Mouse (Mus musculus) embryonic fibroblast, embryonic 13.5 days (primary cell): ENCODE measurements around the gene Mras. TPM values are rescaled to one million over a fixed set of nuclear protein-coding genes. Genes with fewer than 3 reads are reported as not detected.
A peak's percentile ranks its signal among the peaks of the same experiment; 100 is the strongest.

Experiments
- H3K27ac ChIP-seq: 2 replicates; pipeline ENCODE4 v1.5.1; 2012; ENCODE audit warnings: low read length, control low read depth, inconsistent platforms; ENCODE audit not compliant: insufficient read depth
- H3K4me1 ChIP-seq: 2 replicates; pipeline ENCODE4 v1.6.1; 2011; ENCODE audit warnings: low read length; ENCODE audit not compliant: control insufficient read depth, insufficient read depth
- H3K4me3 ChIP-seq: 2 replicates; pipeline ENCODE4 v1.5.1; 2011; ENCODE audit warnings: mild to moderate bottlenecking, control low read depth, low read length; ENCODE audit not compliant: insufficient read depth
- CTCF ChIP-seq: IDR thresholded peaks from 2 replicates; pipeline ENCODE4 v1.5.1; 2011; ENCODE audit warnings: mild to moderate bottlenecking, control low read depth, low read length, moderate library complexity, borderline replicate concordance; ENCODE audit not compliant: insufficient read depth
- POLR2A ChIP-seq: IDR thresholded peaks from 2 replicates; pipeline ENCODE4 v1.6.1; 2011; ENCODE audit warnings: low read depth, mild to moderate bottlenecking, control low read depth, low read length, moderate library complexity
- polyA plus RNA-seq: library from polyadenylated mRNA; stranded (reverse); fragments of >200 nt; gene quantifications from 2 replicates; pipeline ENCODE4 v1.2.4, GENCODE M21; 2011; ENCODE audit warnings: low read depth; ENCODE audit not compliant: missing spikeins, insufficient read length

The Mras gene
- polyA plus RNA-seq, 1 experiment = 35.3 TPM

DNA sequence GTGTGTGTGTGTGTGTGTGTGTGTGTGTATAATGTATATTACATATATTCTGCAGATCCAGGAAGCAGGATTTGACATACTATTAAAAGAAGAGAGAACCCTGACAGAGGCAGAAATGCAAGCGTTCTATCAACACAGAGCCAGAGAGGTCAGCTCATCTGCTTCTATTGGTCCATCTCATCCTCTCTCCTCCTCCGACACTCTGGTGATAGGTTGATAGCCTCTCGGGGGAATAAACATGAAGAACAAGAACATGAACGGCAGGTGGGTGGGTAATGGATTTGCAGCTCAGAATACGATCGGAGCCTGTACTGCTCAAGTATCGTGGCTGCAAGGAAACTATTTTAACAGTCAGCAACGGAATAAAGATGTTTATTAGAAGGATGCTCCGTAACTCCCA is 31.4 kb upstream of the Mras start:
- Histone ChIP-seq H3K4me1 (no peaks in the 10 kb centered on the region), H3K4me3 (no peak overlapping the region), H3K27ac (no peak overlapping the region)
- TF ChIP-seq CTCF (no peak), POLR2A (no peak)

- Histone ChIP-seq H3K4me3 (no peak overlapping the region), H3K27ac (no peak overlapping the region), H3K4me1 (no peaks in the 10 kb centered on the region)
- no peak for TF ChIP-seq CTCF
- no peak for TF ChIP-seq POLR2A
These were observed 27.7 kb upstream of the Mras start for GRCm38 (mm10) chr9:99464876-99465275.

DNA sequence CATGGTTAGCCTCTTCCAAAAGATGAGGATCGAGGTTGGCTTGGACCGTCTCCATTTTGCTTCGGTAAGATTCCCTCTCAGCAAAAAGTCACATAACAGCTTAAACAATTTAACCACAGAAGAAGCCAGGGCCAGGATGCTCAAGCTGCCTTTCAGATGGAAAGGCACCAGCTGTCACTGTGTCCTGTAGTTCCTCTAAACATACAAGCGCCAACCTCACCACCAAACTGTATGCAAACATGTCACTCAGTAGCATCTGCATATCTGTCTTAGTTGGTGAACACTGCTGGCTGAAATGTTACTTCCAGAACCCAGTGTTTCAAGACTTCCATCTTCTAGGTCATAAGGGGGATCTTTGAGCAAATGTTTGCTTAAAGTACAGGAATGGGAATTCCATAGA is 22.5 kb upstream of the Mras start:
- H3K27ac ChIP-seq = no peak overlapping the region
- no peak overlapping the region for H3K4me3 ChIP-seq
- H3K4me1 ChIP-seq = no peaks in the 10 kb centered on the region
- TF ChIP-seq POLR2A (no peak), CTCF (no peak)

DNA sequence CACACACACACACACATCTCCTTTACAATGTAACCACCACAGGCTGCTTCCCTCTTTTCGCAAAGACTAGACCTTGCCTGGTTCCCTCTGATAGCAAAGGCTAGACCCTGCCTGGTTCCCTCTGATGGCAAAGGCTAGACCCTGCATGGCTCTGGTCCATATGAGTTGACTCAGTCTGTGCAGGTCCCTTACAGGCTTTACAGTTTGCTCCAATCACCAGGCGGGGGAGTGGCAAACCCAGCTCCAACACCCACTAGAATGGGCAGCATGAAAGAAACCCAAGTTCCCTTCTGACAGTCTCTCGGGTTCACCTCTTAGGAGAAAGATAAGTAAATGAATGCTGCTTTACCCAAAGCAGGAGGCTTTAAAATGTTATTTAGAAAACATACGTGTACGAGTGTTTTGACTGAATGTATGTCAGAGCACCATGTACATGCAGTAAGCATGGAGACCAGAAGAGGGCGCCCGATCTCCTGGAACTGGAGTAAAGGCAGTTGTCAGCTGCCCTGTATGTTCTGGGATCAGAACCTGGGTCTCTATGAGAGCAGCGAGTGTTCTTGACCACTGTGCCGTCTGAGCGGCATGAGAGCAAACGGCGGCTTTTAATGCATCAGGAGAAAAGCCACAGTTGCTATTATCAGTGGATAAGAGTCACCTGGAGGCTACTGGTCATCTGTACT is 21.5 kb upstream of the Mras start:
- Histone ChIP-seq H3K4me3 (no peak overlapping the region), H3K27ac (no peak overlapping the region), H3K4me1 (no peaks in the 10 kb centered on the region)
- TF ChIP-seq CTCF (peak; percentile 20; the same call in 1 of the 2 replicates), POLR2A (no peak)

DNA sequence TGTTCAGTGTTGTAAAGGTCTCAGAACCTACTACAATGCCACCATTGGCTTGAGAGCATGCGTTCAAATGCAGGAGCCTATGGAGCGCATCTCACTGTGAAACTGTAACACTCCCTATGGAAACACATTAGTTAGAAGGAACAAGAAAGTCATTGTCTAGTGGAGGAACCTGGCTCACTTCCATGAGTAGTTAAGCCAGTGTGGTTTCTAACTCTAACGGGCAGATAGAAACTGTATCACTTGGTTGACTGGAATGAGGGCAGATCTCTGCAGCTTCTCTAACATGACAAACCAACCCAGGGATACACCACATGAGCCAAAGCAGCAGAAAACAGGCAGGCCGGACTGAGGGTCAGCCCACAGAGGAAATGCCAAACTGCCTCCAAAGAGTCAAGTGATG is 17.0 kb upstream of the Mras start:
- TF ChIP-seq POLR2A (no peak), CTCF (no peak)

GRCm38 (mm10) chr9:99451161-99451560 is 14.0 kb upstream of the Mras start, which contains the start of gene Nme9:
Gene Nme9, plus strand, starts transcription at chr9:99451475.
- peaks cover 4% of the 10 kb centered on the region for H3K4me1 ChIP-seq
- no peak within 1 kb of the TSS for H3K4me3 ChIP-seq
- no peak within 1 kb of the TSS for H3K27ac ChIP-seq
- TF ChIP-seq CTCF (no peak), POLR2A (no peak)

More for the DNA sequence above, 17.0 kb upstream of the Mras start:
- Histone ChIP-seq H3K4me3 (no peak overlapping the region), H3K27ac (no peak overlapping the region), H3K4me1 (no peaks in the 10 kb centered on the region)

DNA sequence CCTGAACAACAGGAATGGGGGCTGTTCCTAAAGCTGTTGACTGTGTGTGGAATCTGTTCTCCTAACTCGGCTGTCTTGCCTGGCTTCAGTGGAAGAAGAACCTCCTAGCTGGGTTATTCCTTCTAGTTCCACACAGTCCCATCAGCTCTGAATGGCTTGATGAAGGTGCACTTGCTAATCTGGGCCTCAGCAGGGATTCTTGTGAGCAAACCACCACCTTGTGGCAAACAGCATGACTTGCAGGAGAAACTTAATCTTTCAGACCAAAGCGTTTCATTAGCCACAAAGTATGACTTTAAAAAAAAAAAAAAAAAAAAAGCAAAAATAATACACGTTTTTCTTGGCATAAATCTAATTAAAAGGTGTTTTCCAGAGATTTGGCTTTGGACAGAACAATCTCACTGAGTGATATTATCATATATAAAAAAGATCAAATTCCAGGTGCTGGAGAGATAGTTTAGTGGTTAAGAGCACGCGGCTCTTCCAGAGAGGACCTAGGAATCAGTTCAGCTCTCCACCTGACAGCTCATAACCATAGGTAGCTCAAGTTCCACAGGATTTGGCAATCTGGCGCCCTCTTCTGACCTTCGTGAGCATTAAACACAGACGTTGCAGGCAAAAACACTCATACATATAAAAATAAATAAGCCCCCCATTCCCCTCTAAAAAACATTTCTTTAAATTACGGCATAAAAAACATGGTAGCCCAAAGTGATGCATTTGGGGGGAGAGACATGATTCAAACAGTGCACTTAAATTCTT is 12.9 kb upstream of the Mras start:
- Histone ChIP-seq H3K27ac (no peak overlapping the region), H3K4me1 (peaks cover 9% of the 10 kb centered on the region), H3K4me3 (no peak overlapping the region)
- no peak for TF ChIP-seq POLR2A
- TF ChIP-seq CTCF = peak; percentile 47; the same call in 1 of the 2 replicates

DNA sequence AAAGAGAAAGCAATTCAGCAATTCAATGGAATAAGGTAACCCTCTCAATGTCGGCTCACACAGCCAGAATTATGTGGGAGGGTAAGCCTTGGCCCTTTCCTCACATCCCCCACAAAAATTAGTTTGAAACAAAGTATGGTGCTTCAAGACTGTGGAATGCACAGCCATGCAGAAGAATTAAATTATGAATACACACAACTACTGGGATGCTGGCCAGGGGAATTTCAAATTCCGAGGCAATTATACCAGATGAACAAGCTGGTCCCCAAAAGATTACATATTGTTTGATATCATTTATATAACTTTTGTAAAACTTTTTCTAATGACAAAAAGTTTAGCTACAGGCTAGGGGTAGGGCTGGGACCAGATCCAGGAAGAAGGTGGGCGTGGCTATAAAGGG is 10.1 kb upstream of the Mras start:
- Histone ChIP-seq H3K27ac (peak overlapping the region; percentile 82; the same call in 1 of the 2 replicates), H3K4me3 (no peak overlapping the region), H3K4me1 (peaks cover 11% of the 10 kb centered on the region)
- TF ChIP-seq POLR2A = no peak

- TF ChIP-seq POLR2A = no peak
- Histone ChIP-seq H3K4me1 (peaks cover 11% of the 10 kb centered on the region), H3K27ac (no peak overlapping the region), H3K4me3 (no peak overlapping the region)
These were observed 9.1 kb upstream of the Mras start for GRCm38 (mm10) chr9:99446259-99446658.

- peaks cover 11% of the 10 kb centered on the region for H3K4me1 ChIP-seq
- no peak overlapping the region for H3K27ac ChIP-seq
- H3K4me3 ChIP-seq = no peak overlapping the region
- TF ChIP-seq POLR2A (no peak), CTCF (no peak)
These were observed 7.5 kb upstream of the Mras start for GRCm38 (mm10) chr9:99444590-99445178.
